Mouse (Mus musculus): ENCODE data around the gene Mlxipl.

Mlxipl gene

GRCm38 (mm10) chr5:135186621-135187348, 97.1 kb downstream of the Mlxipl start, which contains the start of gene Baz1b:
Gene Baz1b (plus strand): TSS chr5:135187264.
- peak; percentile 99 for DNase-seq

DNA sequence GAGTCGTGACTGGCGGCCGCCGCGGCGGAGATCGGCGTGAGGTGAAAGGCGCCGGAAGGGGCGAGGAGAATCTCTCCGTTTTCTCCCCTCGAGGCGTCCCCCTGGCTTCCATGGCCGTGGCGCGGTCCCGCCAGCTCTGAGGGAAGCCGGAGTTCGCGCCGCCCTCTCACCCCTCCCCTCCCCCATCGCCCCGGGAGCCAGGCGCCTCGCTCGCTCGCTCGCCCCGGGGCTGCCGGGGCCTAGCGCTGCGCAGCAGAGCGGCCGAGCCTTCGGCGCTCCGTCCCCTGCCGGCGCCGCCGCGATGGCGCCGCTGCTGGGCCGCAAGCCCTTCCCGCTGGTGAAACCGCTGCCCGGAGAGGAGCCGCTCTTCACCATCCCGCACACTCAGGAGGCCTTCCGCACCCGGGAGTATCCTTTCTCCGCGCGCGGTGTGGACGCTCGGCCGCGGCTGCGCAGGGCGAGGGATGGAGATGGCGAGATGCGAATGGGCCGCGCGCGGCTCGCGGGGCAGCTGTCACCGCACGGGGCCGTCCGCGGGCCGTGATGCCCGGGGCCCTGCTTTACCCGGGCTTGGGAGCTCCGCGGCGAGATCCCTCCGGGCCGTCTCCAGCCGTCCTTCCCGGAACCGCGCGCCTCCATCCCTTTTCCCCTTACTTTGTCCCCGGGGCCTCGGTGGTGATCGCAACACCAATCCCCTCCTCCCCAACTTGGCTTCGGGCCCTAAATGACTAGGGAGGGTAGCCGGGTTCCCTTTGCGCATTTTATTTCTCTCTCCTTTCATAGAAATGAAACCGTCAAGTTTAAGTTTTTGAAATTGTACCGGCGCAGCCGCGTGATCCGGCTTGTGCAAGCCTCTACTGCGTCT, 97.9 kb downstream of the Mlxipl start:
- DNase-seq: peak; percentile 51
